Mouse (Mus musculus): ENCODE measurements at regions not wholly inside any gene's neighbourhood (a gene's known extent, or its start where the extent isn't known, plus 50 kb on each side); places are given as distances from the start of the nearest gene placed in this dataset.

DNA sequence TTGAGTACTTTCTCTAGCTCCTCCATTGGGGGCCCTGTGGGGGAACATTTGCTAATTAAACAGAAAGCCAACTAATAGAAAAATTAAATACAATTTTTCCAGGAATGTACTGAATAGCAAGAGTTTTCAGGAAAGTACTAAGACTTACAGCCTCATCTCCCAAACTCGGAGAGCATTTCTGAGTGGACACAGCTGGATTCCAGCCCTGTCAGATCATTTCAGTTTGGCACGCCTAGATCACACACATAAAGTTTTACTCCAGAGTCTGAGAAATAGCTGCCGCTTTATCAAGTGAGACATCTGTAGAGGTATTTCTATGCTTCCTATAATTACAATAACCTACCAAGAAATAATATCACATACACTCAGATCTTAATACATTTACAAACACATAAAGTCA is 470.7 kb downstream of the Rps29 start:
- no peak for DNase-seq (ENCODE audit: low spot score in 2 of 2)

DNA sequence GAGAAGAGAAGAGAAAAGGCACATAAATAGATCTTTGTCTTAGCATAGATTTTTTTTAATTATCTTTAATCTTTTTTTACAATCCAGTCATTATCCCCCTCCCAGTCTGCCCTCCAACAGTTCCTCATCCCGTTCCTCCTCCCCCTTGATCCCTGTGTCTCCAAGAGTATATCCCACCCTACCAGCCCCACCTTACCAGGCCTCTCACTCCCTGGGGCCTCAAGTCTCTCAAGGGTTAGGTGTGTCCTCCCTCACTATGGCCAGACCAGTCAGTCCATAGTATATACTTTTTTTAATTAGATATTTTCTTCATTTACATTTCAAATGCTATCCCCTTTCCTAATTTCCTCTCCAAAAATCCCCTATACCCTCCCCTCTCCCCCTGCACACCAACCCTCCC is 475.1 kb downstream of the Rps29 start:
- no peak for DNase-seq (ENCODE audit: low spot score in 2 of 2)

DNA sequence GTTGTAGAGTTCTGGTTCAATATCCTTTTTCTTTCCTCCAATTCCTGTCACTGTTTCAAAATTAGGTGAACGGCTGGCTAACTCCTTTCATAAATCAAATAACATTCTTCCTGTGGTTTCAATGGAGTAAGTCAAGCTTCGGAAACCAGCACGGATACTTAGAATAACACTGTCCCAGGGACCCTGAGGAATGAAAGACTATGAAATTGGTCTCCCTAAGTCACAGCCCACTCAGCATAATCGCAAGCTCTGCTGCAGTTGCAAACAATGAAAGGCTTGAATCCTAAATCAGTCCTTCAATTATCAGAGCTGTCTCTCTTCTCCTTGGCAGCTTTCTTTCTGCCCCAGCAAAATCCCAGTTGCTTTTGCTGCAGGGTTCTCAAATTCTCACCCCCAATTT is 475.8 kb downstream of the Rps29 start:
- no peak for DNase-seq (ENCODE audit: low spot score in 2 of 2)

DNA sequence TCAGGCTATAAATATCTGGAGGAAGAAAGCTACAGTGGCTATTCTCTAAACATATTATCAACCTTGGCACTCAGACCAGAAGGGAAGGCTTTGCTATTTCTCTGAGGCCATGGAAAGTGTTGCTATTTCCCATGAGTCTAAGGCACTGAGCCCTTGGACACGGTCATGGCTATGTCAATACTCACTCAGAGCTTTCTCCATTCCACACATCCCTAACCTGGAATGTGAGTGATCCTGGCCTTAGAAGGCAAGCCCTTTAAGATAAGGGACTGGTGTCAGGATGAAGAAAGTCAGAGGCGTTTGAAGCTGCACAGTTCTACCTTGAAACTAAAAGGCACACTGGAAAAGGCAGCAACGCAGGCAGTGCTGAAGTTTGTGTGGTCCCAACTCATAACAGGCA is 478.3 kb downstream of the Rps29 start:
- no peak for DNase-seq (ENCODE audit: low spot score in 2 of 2)

DNA sequence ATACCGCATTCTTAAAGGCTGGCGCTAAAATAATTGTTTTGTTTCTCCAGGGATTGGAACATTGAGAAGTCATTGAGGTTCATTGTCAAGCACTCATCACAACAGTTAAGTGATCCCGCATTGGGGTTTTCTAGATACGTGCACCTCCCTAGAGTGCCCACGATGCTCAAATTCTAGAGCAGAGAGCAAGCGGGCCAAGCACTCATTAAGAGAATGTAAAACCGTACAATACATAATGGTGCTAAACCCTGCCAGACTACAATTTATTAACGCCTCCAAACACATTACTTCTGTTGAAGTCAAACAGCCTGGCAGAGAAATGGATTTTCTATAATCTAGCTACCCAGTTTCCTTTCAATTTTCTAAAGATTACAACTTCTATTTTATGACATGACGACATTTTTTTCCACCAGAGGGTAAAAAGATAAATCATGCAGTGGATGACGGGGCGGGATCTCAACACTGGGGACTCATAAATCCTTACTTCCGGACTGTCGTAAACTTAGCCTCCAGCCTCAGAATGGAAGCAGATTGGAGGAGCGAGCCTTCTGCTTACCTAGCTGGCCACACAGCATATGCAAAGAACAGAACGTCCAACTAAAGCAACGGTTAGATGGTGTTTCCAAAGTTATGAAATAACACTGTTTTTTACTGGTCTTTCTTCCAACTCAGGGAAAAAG is 482.8 kb downstream of the Rps29 start:
- DNase-seq (ENCODE audit: low spot score in 2 of 2): no peak

DNA sequence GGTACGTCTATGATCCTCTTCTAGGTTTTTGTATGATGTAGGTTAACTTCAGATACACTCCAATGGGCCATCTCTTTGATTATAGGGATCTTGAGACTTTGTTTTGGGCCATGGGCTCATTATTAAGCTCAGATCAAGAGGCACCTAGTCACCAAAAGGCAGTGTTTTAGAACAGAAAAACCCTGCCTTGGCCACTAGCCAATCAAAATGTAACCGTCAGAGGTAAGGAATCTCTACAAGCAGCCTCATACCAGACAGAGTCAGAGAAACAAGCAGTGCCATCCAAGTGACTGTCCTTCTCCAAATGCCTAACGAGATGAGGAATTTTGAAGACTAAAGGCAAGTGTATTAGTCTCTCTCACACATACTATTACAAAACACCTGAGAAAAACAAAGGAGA is 487.0 kb downstream of the Rps29 start:
- no peak for DNase-seq (ENCODE audit: low spot score in 2 of 2)

- DNase-seq (ENCODE audit: low spot score in 2 of 2): no peak
These were observed 512.9 kb downstream of the Rps29 start for GRCm38 (mm10) chr12:68645901-68646585.

- DNase-seq (ENCODE audit: low spot score in 2 of 2): no peak
These were observed 515.3 kb downstream of the Rps29 start for GRCm38 (mm10) chr12:68643671-68644070.

DNA sequence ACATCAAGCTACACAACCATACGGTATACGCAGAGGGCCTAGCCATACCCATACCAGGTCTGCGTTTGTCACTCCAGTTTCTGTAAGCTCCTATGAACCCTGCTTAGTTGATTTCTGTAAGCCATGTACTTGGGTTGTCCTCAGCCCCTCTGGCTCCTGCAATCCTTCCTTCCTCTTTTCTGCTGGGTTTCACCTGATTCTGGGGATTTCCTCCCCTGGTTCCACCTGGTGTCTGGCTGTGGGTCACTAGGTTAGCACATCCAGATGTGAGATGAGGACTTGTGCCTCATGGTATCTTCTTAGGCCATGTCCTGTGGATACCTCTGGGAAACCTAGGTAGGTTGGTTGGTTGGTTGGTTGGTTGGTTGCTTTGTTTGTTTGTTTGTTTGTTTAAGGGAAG is 526.5 kb downstream of the Rps29 start:
- DNase-seq (ENCODE audit: low spot score in 2 of 2): no peak

GRCm38 (mm10) chr12:68618337-68618736 is 540.6 kb downstream of the Rps29 start:
- DNase-seq (ENCODE audit: low spot score in 2 of 2): no peak

DNA sequence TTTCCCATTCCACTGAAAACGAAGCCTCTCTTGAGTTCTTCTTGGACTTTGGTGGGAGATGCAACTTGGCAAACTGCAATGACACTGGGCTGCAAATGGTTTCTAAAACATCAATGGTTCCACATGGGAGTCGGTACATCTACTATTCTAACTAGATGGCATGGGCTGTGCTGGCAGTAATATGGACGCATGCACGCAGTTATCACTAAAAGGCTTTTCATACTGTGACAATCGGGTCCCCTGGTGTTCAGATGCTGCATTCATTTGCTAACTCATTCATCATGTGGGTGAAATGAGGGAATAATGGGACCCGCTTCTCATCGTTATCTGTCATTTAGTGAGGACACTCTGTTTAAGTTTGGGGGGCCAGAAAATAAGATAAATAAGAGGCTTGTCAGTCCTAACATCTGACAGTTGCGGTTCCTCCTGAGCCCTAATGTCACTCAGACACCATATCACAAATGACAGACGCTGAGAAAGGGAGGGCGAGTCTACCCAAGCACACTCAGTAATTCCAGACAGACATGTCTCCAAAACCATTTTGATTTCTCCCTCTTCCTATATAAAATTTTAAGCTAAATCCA is 553.5 kb downstream of the Rps29 start:
- DNase-seq (ENCODE audit: low spot score in 2 of 2): peak in 1 of 2 experiments; percentile 12

GRCm38 (mm10) chr12:68604524-68605299 is 554.3 kb downstream of the Rps29 start:
- no peak for DNase-seq (ENCODE audit: low spot score in 2 of 2)

DNA sequence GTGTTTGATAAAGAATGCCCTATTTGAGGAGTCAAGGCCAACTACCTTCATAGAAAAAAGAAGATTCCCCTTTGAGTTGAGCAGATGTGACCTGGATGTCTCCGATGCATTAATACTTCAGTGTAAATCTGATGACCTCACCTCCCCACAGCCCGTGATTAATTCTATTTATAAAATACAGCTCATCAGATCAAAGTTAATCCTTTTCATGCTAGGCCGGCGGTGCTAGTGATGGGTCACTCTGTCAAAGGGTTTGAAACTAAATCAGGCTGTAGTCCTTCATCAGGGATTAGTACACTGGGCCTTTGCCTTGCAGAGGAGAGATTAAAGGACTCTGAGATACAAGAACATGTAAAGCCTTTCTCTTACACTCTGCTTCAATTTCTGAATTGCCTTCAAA is 556.3 kb downstream of the Rps29 start:
- no peak for DNase-seq (ENCODE audit: low spot score in 2 of 2)

DNA sequence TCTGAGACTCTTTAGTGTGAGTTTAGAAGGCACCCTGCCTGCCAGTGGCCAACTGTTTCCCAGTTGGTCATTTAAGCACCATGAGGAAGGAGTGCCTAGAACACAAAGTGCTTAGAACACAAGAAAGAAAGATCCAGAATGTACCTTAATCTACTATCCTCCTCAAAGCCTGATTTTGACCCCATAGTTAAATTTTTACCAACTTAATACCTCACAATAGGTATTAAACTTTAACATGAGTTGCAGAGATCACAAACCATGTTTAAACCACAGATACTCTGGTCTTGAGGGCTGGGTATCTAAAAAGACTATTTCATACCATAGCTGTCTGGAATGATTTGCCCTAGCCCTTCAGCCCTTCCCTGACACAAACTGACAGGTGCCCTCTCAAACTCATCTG is 557.6 kb downstream of the Rps29 start:
- no peak for DNase-seq (ENCODE audit: low spot score in 2 of 2)

DNA sequence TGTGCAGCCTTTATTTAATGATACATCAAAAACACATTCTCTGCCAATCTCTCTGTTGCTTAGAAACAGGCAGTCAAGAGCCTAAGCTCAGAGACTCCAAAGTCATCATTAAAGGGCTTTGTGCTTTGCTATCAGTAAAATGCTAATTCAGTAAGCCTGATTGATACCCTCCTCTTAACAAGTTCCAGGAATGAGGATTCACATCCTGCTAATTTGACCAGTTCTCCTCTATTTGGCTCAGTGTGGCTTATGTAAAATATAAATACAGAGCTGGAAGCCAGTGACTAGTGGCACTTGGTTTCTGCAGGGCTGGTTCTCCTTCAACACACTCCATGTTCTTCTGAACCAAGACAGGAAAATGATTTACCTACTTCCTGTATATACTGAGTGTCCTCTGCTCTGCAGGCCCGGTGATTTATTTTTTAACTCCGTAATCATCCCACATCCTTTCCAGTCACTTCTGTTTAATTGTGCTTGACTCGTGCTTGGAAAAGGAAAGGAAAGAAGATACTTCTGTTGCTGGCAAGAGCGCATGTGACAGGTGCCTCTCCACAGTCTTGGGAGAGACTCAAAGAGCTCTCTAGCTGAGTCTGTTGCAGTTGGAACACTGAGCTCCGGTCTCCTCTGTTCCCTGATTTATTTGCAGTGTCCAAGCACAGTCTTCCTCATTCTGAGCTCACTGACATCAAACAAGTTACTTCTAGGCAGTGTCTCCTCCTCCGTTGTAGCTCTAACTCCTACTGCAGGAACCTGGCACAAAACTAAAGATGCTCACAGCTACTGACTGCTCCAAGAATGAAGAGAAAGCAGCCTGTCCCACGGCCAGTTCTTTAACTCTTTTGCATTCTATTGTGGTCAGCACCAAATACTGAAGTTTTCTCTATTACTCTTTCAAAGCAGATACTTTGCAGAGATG is 559.0 kb downstream of the Rps29 start:
- DNase-seq (ENCODE audit: low spot score in 2 of 2): peak in 1 of 2 experiments; percentile 23

- DNase-seq (ENCODE audit: low spot score in 2 of 2): no peak
These were observed 559.9 kb downstream of the Rps29 start for GRCm38 (mm10) chr12:68599016-68599616.

- DNase-seq (ENCODE audit: low spot score in 2 of 2): no peak
These were observed 573.5 kb downstream of the Rps29 start for GRCm38 (mm10) chr12:68585524-68585872.

GRCm38 (mm10) chr12:68584786-68585523 is 574.0 kb downstream of the Rps29 start:
- DNase-seq (ENCODE audit: low spot score in 2 of 2): no peak

DNA sequence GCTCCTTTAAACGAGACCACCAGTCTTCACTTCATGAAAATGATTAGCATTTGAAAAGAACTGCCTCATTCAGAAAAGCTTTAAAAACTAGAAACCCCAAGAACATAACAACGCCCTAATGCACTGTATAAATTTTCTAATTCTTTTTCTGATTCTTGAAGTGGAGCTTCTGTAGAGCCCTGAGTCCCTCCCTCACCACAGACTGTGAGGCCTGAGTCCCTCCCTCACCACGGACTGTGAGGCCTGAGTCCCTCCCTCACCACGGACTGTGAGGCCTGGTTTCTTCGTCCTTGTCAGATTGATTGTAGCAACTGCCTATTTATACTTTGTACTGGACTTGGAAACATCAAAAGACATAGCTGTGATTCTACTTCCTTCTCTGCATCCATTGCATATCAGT is 579.1 kb downstream of the Rps29 start:
- no peak for DNase-seq (ENCODE audit: low spot score in 2 of 2)

DNA sequence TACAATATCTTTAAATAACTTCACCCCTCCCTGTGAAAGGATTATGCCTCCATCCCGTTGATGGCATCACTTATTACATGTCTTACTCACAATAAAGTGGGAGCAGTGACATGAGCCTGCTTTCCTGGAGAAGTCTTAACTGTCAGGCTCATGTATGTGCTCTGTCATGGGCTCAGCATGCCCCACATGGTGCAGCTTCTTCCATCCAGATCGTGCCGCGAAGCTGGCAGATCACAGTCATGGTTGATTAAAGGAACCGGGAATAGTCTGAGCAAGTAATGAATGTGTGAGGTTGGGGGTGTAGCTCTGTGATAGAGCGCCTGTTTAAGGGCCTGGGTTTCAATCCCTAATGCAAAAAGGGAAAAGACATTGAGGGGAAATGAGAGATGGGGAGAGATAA is 581.5 kb downstream of the Rps29 start:
- DNase-seq (ENCODE audit: low spot score in 2 of 2): no peak

All from layer of hippocampus, postnatal 10 days (tissue).